Mouse (Mus musculus): ENCODE data around the gene Il12rb1.
A peak's percentile ranks its signal among the peaks of the same experiment; 100 is the strongest.

The Il12rb1 gene

GRCm38 (mm10) chr8:70808239-70808638 is at the start of gene Il12rb1:
Gene Il12rb1 (plus strand): TSS chr8:70808449.
- no peak for DNase-seq (ENCODE audit: low spot score)

GRCm38 (mm10) chr8:70758616-70759561 is 49.4 kb upstream of the Il12rb1 start:
- no peak for DNase-seq (ENCODE audit: low spot score)

DNA sequence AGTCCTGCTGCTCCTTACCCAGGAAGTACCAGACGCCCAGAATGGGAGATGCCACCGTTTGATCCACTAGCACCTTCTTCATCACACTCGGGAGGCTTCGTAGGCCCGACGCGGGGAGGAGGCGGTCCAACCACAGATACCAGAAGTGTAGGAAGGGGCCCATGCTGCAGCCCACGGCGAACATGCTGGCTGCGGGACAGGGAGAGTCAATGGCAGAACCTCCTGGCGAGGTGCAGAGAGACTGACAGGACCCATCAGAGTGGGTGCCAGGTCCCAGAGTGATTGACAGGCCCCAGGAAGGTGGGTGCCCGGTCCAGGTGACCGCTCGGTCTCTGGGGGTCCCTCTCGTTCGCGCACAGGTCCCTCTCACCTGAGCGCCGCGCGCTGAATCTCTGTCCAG is 47.9 kb upstream of the Il12rb1 start:
- DNase-seq (ENCODE audit: low spot score): no peak

DNA sequence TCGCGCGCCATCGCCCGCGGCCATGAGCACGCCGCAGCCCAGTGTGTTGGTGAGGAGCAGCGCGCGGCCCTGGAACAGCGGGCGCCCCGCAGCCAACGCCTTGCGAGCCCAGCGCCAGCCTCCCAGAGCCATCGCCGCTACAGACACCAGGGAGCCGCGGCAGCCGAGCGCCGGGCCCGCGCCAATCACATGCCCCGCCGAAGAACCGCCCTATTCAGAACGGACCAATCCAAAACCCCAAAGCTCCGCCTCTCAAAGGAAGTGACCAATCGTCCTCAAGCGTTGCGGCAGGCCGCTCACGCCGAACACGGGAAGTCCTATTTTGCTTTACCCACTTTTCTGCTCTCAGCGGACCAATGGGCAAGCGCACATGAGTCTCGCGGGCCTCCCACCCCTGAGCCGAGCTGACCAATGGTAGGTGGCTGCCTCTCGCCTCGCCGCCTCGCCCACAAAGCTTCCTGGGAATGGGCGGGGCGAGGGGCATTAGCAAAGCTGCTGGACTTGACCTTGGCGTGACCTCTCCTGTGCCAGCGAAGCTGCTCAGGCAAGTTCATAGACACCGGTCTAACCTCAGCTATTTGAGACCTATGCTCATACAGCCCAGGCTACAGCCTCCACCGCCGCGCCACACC is 47.4 kb upstream of the Il12rb1 start, which contains the start of gene Mpv17l2:
Gene Mpv17l2 (minus strand): TSS at position 172 of the 632 bp plus-strand sequence.
- peak; percentile 99 for DNase-seq (ENCODE audit: low spot score)

DNA sequence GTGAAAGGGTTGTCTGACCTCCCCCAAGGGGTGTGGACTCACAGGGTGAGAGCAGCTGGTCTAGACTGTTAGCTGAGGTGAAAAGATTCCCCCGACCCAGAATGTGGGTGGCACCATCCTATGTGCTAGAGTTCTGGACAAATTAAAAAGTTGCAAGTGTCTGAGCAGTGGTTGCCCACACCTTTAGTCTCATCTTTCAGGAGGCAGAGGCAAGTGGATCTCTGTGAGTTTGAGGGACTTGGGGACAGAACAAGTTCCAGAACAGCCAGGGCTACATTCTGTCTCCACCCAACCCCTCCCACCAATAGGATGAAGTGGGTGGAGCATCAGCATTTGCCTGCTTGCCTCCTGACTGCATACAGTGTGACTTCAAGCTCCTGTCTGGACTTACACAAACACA is 46.1 kb upstream of the Il12rb1 start:
- peak; percentile 83 for DNase-seq (ENCODE audit: low spot score)

DNA sequence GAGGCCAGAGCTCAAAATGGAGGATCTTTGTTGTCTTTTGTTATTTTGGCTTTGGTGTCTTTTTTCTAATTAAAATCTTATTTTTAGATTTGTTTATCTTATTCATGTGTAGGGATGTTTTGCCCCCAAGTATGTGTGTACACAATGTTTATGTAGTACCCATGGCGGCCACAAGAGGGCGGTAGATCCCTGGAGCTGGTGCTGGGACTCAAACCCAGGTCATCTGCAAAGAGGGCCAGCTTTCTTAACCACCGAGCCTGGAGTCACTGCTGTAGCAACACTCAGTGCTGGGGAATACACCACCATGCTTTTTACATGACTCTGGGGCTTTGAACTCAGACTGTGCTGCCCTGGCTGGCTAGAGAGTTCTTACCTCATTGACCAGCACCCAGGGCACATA is 44.9 kb upstream of the Il12rb1 start:
- DNase-seq (ENCODE audit: low spot score): peak; percentile 72

DNA sequence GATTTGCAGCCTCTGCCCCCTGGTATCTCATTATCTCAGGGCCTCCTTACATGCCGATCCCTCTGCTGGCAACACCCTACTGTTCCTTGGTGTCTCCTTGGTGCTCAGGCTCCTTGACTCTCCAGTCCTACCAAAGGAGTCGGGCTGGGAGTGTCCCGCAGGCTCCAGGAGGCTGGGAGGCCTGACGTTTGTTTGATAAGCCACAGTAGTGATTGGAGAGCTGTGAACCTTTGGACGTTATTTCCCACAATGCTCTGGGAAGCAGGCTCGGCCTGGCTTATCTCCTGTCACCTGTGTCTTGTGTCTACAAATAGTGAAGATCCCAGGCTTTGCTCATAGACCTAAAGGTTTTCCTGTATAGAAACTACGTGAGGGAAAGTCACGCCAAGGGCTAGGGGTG is 44.2 kb upstream of the Il12rb1 start:
- DNase-seq (ENCODE audit: low spot score): peak; percentile 79

- DNase-seq (ENCODE audit: low spot score): no peak
These were observed 43.6 kb upstream of the Il12rb1 start for GRCm38 (mm10) chr8:70764676-70765075.

- no peak for DNase-seq (ENCODE audit: low spot score)
These were observed 42.9 kb upstream of the Il12rb1 start for GRCm38 (mm10) chr8:70765329-70765728.

- DNase-seq (ENCODE audit: low spot score): no peak
These were observed 42.2 kb upstream of the Il12rb1 start for GRCm38 (mm10) chr8:70765838-70766570.

DNA sequence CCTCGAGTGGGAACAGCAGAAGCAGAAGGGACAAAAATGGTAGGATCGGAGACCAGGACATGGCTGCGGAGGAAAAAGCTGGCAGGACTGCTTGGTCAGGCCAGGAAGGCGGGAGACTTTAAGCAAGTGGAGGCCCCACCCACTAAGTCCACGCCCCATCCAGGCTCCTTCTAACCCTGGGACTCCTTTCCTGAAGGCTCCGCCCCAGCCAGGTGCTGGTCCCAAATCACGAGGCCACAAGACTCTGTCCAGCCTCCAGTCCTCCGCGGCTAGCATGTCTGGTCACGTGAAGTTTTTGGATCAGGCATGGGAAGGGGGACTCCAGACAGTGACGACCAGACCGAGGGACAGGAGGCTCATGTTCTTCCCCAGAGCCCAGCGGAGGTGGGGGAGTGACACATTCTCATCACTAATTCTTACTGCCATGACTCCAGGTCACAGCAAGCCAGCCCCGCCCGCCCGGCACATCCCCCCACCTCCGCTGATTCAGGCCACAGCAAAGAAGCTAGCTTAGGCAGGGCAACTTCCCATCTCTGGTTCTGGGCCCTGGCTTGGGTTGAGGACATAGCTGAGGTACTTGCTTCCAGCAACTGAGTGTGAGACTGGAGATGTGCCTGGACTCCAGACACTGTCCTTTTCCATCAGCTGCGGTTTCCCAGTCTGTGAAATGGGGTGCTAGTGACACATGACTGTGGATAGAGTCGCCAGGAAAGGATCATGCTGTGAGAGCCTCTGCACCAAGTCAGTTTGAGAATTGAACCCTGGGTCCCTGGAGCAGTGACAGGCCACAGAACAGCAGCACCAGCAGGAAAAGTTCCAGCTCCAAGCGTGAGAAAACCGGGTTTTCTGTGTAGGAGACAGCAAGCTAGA is 41.4 kb upstream of the Il12rb1 start:
- peak; percentile 78 for DNase-seq (ENCODE audit: low spot score)

DNA sequence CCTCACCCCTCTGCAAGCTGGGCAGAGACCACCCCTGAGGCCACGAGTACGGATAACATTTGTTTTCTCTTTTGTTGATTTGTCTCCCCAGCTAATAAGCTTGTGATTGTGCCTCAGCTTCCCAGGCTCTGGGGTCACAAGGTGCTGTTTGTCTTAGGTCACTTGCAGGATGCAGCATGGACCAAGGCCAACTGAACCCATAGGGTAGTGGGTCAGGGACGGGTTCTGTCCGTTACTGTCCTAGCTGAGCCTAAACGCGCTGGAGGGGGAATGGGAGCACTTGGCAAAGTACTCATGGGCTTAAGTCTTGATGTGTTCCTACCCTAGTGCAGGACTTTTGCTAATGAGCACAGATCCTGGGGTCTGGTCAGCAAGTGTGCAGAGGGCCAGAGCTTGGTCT is 40.7 kb upstream of the Il12rb1 start:
- DNase-seq (ENCODE audit: low spot score): no peak

DNA sequence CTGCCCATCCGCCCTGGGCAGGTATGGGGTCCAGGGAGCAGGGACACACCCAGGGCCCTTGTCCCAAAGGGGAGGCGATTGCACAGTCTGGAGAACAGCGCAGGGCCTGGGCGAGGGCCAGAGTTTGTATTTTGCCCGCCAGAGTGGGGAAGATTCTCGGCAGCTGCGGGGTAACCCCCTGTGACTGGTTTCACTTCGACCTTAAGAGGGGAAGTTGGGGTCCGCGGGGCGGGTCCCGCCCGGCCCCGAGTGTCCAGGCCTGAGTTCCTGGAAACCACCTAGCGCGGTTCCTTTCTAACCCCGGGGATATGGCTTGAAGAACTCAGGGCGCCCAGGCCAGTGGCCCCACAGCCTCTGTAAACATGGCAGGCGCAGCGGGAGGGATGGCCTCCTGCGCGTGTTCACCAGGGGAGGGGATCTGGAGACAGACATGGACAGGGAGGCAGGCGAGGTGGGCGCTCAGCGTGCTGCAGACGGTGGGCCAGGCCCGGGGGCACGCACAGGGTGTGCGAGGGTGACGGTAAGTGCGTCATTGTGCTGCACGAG is 39.9 kb upstream of the Il12rb1 start:
- DNase-seq (ENCODE audit: low spot score): no peak

DNA sequence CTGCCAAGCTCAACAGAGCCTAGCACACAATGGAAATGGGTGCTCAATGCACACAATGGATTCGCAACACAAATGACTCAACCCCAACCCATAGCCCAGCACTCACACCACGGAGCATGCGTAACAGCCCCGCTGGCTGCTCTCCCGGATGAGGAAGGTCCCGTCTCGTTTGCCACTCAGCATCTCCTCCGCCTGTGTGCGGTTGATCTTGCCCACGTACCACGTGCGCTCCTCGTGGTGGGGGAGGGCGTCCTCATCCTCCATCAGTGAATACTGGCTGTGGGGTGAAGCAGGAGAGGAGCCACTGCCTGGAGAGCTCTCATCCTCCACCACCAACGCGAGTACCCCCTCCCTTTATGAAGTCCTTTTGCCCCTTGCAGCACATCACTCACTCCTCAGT is 39.3 kb upstream of the Il12rb1 start:
- no peak for DNase-seq (ENCODE audit: low spot score)

DNA sequence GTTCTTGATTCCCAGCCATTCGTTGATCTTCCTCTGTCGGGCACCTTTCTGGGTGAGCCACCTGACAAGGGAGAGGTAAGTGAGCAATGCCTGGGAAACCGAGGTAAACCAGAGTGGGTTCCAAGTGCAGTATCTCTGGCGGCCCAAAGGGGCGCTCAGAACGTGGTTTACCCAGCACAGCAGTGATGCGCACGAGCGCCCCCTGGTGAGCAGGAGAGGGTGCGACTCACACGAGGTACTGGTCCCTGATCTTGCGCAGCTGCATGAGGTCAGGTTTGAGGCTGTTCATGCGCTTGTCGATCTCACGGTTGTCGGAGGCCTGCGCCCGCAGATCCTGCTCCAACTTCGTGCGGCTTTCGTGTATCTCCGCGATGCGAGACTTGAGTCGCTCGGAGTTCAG is 38.9 kb upstream of the Il12rb1 start:
- DNase-seq (ENCODE audit: low spot score): peak; percentile 95

- DNase-seq (ENCODE audit: low spot score): no peak
These were observed 38.4 kb upstream of the Il12rb1 start for GRCm38 (mm10) chr8:70769858-70770257.

GRCm38 (mm10) chr8:70770748-70771147 is 37.5 kb upstream of the Il12rb1 start:
- no peak for DNase-seq (ENCODE audit: low spot score)

- no peak for DNase-seq (ENCODE audit: low spot score)
These were observed 37.0 kb upstream of the Il12rb1 start for GRCm38 (mm10) chr8:70771217-70771616.

GRCm38 (mm10) chr8:70772075-70772474 is 36.2 kb upstream of the Il12rb1 start:
- DNase-seq (ENCODE audit: low spot score): no peak

DNA sequence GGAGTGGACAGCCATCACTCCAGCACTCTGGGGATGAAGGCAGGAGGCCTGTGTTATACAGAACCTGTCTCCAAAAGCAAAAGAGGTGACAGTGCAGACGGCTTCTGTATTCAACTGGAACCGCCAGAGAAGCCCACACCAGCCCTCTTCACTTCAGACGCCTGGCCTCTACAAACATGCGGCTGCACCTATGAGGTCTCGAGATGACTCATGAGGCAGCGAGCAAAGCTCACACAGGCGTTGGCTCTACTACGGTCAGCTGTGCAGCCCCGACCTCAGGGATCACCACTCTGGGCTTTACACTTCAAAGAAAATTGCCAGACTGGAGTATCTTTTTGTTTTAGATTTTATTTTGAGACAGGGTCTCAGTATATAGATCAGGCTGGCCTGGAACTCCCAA is 35.4 kb upstream of the Il12rb1 start:
- no peak for DNase-seq (ENCODE audit: low spot score)

- DNase-seq (ENCODE audit: low spot score): no peak
These were observed 34.8 kb upstream of the Il12rb1 start for GRCm38 (mm10) chr8:70773410-70773809.

Measured in c-Kit-positive CD71-positive TER-119-positive erythroid progenitor cells, embryonic 14.5 days (primary cell).